Mouse (Mus musculus) small intestine, adult 2 months (tissue): ENCODE data around the gene Sar1b. TPM values are rescaled to one million over a fixed set of nuclear protein-coding genes. Genes with fewer than 3 reads are reported as not detected.

ENCODE experiments used
- H3K27ac ChIP-seq: fragments of 200-500 bp; 2 replicates; pipeline ENCODE4 v1.5.1; 2012; ENCODE audit warnings: low read depth, low read length, control low read depth, inconsistent platforms; ENCODE audit not compliant: insufficient read depth
- H3K27me3 ChIP-seq: fragments of 200-500 bp; 2 replicates; pipeline ENCODE4 v1.6.1; 2012; ENCODE audit warnings: mild to moderate bottlenecking, moderate library complexity, low read length, inconsistent platforms; ENCODE audit not compliant: control insufficient read depth, insufficient read depth
- H3K36me3 ChIP-seq: fragments of 200-500 bp; 2 replicates; pipeline ENCODE4 v1.6.1; 2012; ENCODE audit warnings: mild to moderate bottlenecking, low read length, control low read depth, inconsistent platforms; ENCODE audit not compliant: control insufficient read depth, insufficient read depth
- H3K4me1 ChIP-seq: fragments of 200-500 bp; 2 replicates; pipeline ENCODE4 v1.6.1; 2012; ENCODE audit warnings: low read length, inconsistent platforms, mixed read lengths; ENCODE audit not compliant: control insufficient read depth, insufficient read depth, insufficient read length
- H3K4me3 ChIP-seq: fragments of 200-500 bp; 2 replicates; pipeline ENCODE4 v1.5.1; 2012; ENCODE audit warnings: low read depth, mild to moderate bottlenecking, control low read depth, inconsistent platforms, low read length, moderate library complexity
- CTCF ChIP-seq: fragments of 200-500 bp; IDR thresholded peaks from 2 replicates; pipeline ENCODE4 v1.5.1; 2012; ENCODE audit warnings: low read depth, mild to moderate bottlenecking, control low read depth, inconsistent platforms, low read length, moderate library complexity, mixed read lengths; ENCODE audit not compliant: insufficient replicate concordance, insufficient read length; ENCODE audit errors: extremely low read depth
- POLR2A ChIP-seq: fragments of 200-500 bp; IDR thresholded peaks from 2 replicates; pipeline ENCODE4 v1.6.1; 2012; ENCODE audit warnings: low read depth, mild to moderate bottlenecking, control low read depth, inconsistent platforms, low read length, moderate library complexity
- whole genome bisulfite sequencing: fragments of 180-500 bp; shearing (Covaris S2); methylation state at CpG from one replicate; pipeline ENCODE4 v1.1.7; 2018; 5-methylcytosine and 5-hydroxymethylcytosine counted together
- polyA plus RNA-seq: library from polyadenylated mRNA; depleted of rRNA; stranded (reverse); fragments of >200 nt; gene quantifications from 2 replicates; pipeline ENCODE4 v1.2.3, GENCODE M21; 2012

The Sar1b gene
- polyA plus RNA-seq, 1 experiment, result 19.9 TPM

GRCm38 (mm10) chr11:51833393-51834066 lies 70.0 kb downstream of the Sar1b start:
- TF ChIP-seq POLR2A (no peak), CTCF (no peak)
- WGBS, result 84% methylated on average over 10 of the region's 10 CpGs

GRCm38 (mm10) chr11:51834067-51834411 lies 70.6 kb downstream of the Sar1b start:
- Histone ChIP-seq H3K4me1 (peaks cover 13% of the 10 kb centered on the region), H3K36me3 (peaks cover 24% of the 10 kb centered on the region), H3K27ac (no peak overlapping the region), H3K27me3 (no peaks in the 10 kb centered on the region), H3K4me3 (no peak overlapping the region)
- TF ChIP-seq CTCF, result no peak
- no peak for TF ChIP-seq POLR2A
- 95% methylated on average over 8 of the region's 8 CpGs for WGBS

More at GRCm38 (mm10) chr11:51833393-51834066, 70.0 kb downstream of the Sar1b start:
- Histone ChIP-seq H3K4me3 (no peak overlapping the region), H3K4me1 (peaks cover 13% of the 10 kb centered on the region), H3K36me3 (peaks cover 25% of the 10 kb centered on the region), H3K27me3 (no peaks in the 10 kb centered on the region), H3K27ac (no peak overlapping the region)

GRCm38 (mm10) chr11:51835598-51835997 lies 72.1 kb downstream of the Sar1b start:
- H3K4me3 ChIP-seq, result no peak overlapping the region
- no peaks in the 10 kb centered on the region for H3K27me3 ChIP-seq
- H3K27ac ChIP-seq, result no peak overlapping the region
- TF ChIP-seq CTCF, result no peak
- TF ChIP-seq POLR2A, result no peak
- 96% methylated on average over 12 of the region's 12 CpGs for WGBS
- peaks cover 20% of the 10 kb centered on the region for H3K36me3 ChIP-seq
- peaks cover 13% of the 10 kb centered on the region for H3K4me1 ChIP-seq

GRCm38 (mm10) chr11:51836506-51836905 lies 73.0 kb downstream of the Sar1b start:
- H3K36me3 ChIP-seq, result peaks cover 15% of the 10 kb centered on the region
- 96% methylated on average over 6 of the region's 6 CpGs for WGBS
- H3K27me3 ChIP-seq, result no peaks in the 10 kb centered on the region
- no peak for TF ChIP-seq CTCF
- TF ChIP-seq POLR2A, result no peak
- no peak overlapping the region for H3K27ac ChIP-seq
- no peak overlapping the region for H3K4me3 ChIP-seq
- H3K4me1 ChIP-seq, result peaks cover 13% of the 10 kb centered on the region

GRCm38 (mm10) chr11:51837164-51838153 lies 74.0 kb downstream of the Sar1b start:
- Histone ChIP-seq H3K27me3 (no peaks in the 10 kb centered on the region), H3K27ac (no peak overlapping the region), H3K36me3 (peaks cover 18% of the 10 kb centered on the region), H3K4me1 (peaks cover 9% of the 10 kb centered on the region), H3K4me3 (no peak overlapping the region)
- 85% methylated on average over 8 of the region's 8 CpGs for WGBS
- TF ChIP-seq POLR2A, result no peak
- no peak for TF ChIP-seq CTCF

- WGBS, result 77% methylated on average over 2 of the region's 2 CpGs
- no peak for TF ChIP-seq POLR2A
- TF ChIP-seq CTCF, result no peak
- no peak overlapping the region for H3K4me3 ChIP-seq
- no peaks in the 10 kb centered on the region; the same call in 1 of the 2 replicates for H3K4me1 ChIP-seq
- H3K27me3 ChIP-seq, result no peaks in the 10 kb centered on the region
- peaks cover 16% of the 10 kb centered on the region for H3K36me3 ChIP-seq
- no peak overlapping the region for H3K27ac ChIP-seq
Measured at GRCm38 (mm10) chr11:51839106-51839505, 75.6 kb downstream of the Sar1b start.

GRCm38 (mm10) chr11:51839973-51840372 lies 76.5 kb downstream of the Sar1b start:
- whole genome bisulfite sequencing, result 94% methylated on average over 11 of the region's 11 CpGs
- TF ChIP-seq CTCF (no peak), POLR2A (no peak)
- peaks cover 10% of the 10 kb centered on the region for H3K36me3 ChIP-seq
- H3K27me3 ChIP-seq, result no peaks in the 10 kb centered on the region
- H3K27ac ChIP-seq, result no peak overlapping the region
- H3K4me1 ChIP-seq, result no peaks in the 10 kb centered on the region; the same call in 1 of the 2 replicates
- H3K4me3 ChIP-seq, result no peak overlapping the region
